Mouse (Mus musculus): Measurements from ENCODE around the gene Dglucy. TPM values are rescaled to one million over a fixed set of nuclear protein-coding genes. Genes with fewer than 3 reads are reported as not detected.

The Dglucy gene
- polyA plus RNA-seq, 1 experiment from 2014 or later = 2.6 TPM

DNA sequence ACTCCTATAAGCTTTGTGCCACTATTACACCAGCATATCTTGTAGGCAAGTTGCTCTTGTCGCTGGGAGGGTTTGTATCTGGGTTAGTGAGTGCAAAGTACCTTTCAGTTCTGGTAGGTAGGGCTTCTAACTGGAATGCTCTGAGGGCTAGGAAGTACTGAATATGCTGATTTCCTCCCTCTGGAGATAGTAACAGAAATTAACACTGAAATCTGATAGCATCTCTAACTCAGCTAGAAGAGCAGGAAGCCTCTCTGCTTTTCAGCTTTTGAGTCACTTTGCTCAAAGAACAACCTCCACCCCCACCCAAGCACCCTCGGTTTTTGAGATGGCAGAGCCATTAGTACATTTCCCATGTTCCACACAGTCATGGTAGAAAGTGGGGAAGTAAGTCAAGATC lies 36.4 kb upstream of the Dglucy start:
- no peak for ATAC-seq
- H3K36me3 ChIP-seq (ENCODE audit: control insufficient read depth, insufficient read depth) = no peaks in the 10 kb centered on the region
- H3K9ac ChIP-seq (ENCODE audit: low read depth, low read length) = no peak overlapping the region
- H3K9me3 ChIP-seq (ENCODE audit: control insufficient read depth) = no peaks in the 10 kb centered on the region
- no peak overlapping the region for H3K27ac ChIP-seq (ENCODE audit: low read depth, low read length)
- no peaks in the 10 kb centered on the region for H3K27me3 ChIP-seq (replicated peaks; ENCODE audit: control insufficient read depth, insufficient read depth, low read length)
- H3K4me2 ChIP-seq (replicated peaks; ENCODE audit: low read depth) = no peak overlapping the region
- no peaks in the 10 kb centered on the region for H3K4me1 ChIP-seq (replicated peaks; ENCODE audit: control insufficient read depth, insufficient read depth, low read length)
- WGBS = 76% methylated on average over 2 of the region's 2 CpGs
- TF ChIP-seq CTCF (IDR thresholded peaks at IDR 0.05; ENCODE audit: low read depth) = no peak
- H3K4me3 ChIP-seq (ENCODE audit: low read depth, low read length) = no peak overlapping the region

GRCm38 (mm10) chr12:100752977-100753376 lies 25.9 kb upstream of the Dglucy start:
- Histone ChIP-seq H3K27ac (ENCODE audit: low read depth, low read length) (no peak overlapping the region), H3K36me3 (ENCODE audit: control insufficient read depth, insufficient read depth) (no peaks in the 10 kb centered on the region), H3K9ac (ENCODE audit: low read depth, low read length) (no peak overlapping the region), H3K9me3 (ENCODE audit: control insufficient read depth) (no peaks in the 10 kb centered on the region), H3K4me3 (ENCODE audit: low read depth, low read length) (no peak overlapping the region), H3K4me1 (replicated peaks; ENCODE audit: control insufficient read depth, insufficient read depth, low read length) (no peaks in the 10 kb centered on the region), H3K4me2 (replicated peaks; ENCODE audit: low read depth) (no peak overlapping the region), H3K27me3 (replicated peaks; ENCODE audit: control insufficient read depth, insufficient read depth, low read length) (no peaks in the 10 kb centered on the region)
- no peak for ATAC-seq
- WGBS = 44% methylated on average over 1 of the region's 1 CpGs
- no peak for TF ChIP-seq CTCF (IDR thresholded peaks at IDR 0.05; ENCODE audit: low read depth)

DNA sequence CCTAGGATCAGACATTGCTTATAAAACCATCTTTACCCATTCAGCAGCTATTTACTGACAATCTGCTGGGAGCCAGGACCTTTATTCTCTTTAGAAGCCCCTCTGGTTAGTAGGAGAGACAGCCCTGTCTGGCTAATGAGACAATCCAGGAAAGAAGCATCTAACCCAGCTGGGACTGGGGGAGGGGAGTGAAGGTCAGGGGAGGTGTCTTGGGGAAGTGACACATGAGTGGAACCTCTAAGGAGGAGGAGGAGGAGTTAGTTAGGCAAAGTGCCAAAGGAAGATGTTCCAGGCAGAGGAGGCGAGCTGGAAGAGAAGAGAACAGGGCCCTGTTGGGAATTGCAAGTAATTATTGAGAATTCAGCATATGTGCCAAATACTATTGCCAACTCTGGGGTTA lies 25.1 kb upstream of the Dglucy start:
- Histone ChIP-seq H3K27ac (ENCODE audit: low read depth, low read length) (no peak overlapping the region), H3K4me2 (replicated peaks; ENCODE audit: low read depth) (no peak overlapping the region), H3K4me1 (replicated peaks; ENCODE audit: control insufficient read depth, insufficient read depth, low read length) (no peaks in the 10 kb centered on the region), H3K36me3 (ENCODE audit: control insufficient read depth, insufficient read depth) (no peaks in the 10 kb centered on the region), H3K9me3 (ENCODE audit: control insufficient read depth) (no peaks in the 10 kb centered on the region), H3K27me3 (replicated peaks; ENCODE audit: control insufficient read depth, insufficient read depth, low read length) (no peaks in the 10 kb centered on the region), H3K9ac (ENCODE audit: low read depth, low read length) (no peak overlapping the region), H3K4me3 (ENCODE audit: low read depth, low read length) (no peak overlapping the region)
- 64% methylated on average over 1 of the region's 1 CpGs for WGBS
- no peak for TF ChIP-seq CTCF (IDR thresholded peaks at IDR 0.05; ENCODE audit: low read depth)
- no peak for ATAC-seq

DNA sequence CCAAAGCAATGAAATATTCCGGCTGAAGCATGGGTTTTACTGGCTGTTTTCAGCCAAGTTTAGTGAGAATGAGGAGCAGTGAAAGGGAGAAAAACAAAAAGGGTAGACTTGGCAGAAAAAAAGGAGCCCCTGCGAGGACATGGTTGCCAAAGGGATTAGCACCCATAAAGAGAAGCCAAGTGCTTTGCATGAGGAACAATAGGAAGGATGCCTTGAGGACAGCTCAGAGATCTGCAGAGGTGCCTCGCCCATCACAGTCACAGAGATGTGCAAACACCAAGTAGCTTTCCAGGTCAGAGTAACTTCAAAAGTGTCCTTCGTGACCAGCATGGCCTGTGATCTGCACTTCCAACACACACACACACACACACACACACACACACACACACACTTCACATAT lies 21.4 kb upstream of the Dglucy start:
- TF ChIP-seq CTCF (IDR thresholded peaks at IDR 0.05; ENCODE audit: low read depth) = no peak
- Histone ChIP-seq H3K9ac (ENCODE audit: low read depth, low read length) (no peak overlapping the region), H3K36me3 (ENCODE audit: control insufficient read depth, insufficient read depth) (no peaks in the 10 kb centered on the region)

DNA sequence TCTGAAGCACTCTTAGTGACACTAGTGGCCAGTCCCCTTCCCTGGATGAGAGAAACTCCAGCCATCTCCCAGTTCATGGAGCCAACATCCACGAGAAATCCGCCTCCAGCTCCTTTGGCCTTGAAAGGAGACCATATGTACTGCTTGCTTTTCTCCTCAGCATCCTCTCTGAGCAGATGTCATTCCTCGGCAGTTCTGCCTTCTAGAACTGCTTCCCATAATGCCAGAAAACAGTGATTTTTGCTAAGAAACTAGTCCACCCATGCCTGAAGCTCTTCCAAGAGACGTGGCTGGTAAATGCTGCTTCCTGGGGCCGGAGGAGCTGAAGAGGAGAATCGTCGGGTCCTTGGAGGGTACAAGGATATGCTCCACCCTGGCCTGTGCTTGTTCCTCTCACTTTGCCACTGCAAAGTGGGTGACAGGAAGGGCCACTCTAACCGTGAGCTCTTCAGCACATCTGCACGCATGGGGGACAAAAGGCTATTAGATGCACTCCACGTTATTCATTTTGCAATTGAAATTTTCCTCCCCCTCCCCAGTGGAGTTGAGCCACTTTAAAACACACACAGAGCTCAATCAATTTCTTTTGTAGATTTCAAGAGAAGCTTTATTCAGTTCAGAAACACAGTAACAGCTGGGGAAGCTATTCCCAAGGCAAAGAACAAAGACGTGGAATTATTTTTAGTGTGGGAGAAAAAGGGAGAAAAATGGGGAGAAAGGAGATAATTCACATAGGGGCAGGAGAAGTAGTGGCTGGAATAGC lies 16.0 kb upstream of the Dglucy start:
- H3K4me2 ChIP-seq (replicated peaks; ENCODE audit: low read depth) = no peak overlapping the region
- no peak overlapping the region for H3K9ac ChIP-seq (ENCODE audit: low read depth, low read length)
- H3K9me3 ChIP-seq (ENCODE audit: control insufficient read depth) = no peaks in the 10 kb centered on the region
- no peaks in the 10 kb centered on the region for H3K36me3 ChIP-seq (ENCODE audit: control insufficient read depth, insufficient read depth)
- H3K27ac ChIP-seq (ENCODE audit: low read depth, low read length) = no peak overlapping the region
- no peak for ATAC-seq
- H3K4me3 ChIP-seq (ENCODE audit: low read depth, low read length) = no peak overlapping the region
- no peaks in the 10 kb centered on the region for H3K27me3 ChIP-seq (replicated peaks; ENCODE audit: control insufficient read depth, insufficient read depth, low read length)
- 72% methylated on average over 11 of the region's 11 CpGs for WGBS
- TF ChIP-seq CTCF (IDR thresholded peaks at IDR 0.05; ENCODE audit: low read depth) = no peak
- H3K4me1 ChIP-seq (replicated peaks; ENCODE audit: control insufficient read depth, insufficient read depth, low read length) = no peaks in the 10 kb centered on the region

More for the DNA sequence above, 21.4 kb upstream of the Dglucy start:
- Histone ChIP-seq H3K4me2 (replicated peaks; ENCODE audit: low read depth) (no peak overlapping the region), H3K27ac (ENCODE audit: low read depth, low read length) (no peak overlapping the region), H3K27me3 (replicated peaks; ENCODE audit: control insufficient read depth, insufficient read depth, low read length) (no peaks in the 10 kb centered on the region), H3K9me3 (ENCODE audit: control insufficient read depth) (no peaks in the 10 kb centered on the region), H3K4me3 (ENCODE audit: low read depth, low read length) (no peak overlapping the region), H3K4me1 (replicated peaks; ENCODE audit: control insufficient read depth, insufficient read depth, low read length) (no peaks in the 10 kb centered on the region)
- WGBS = 49% methylated on average over 4 of the region's 4 CpGs
- no peak for ATAC-seq

- Histone ChIP-seq H3K36me3 (ENCODE audit: control insufficient read depth, insufficient read depth) (no peaks in the 10 kb centered on the region), H3K9ac (ENCODE audit: low read depth, low read length) (no peak overlapping the region), H3K27ac (ENCODE audit: low read depth, low read length) (no peak overlapping the region), H3K4me3 (ENCODE audit: low read depth, low read length) (no peak overlapping the region), H3K9me3 (ENCODE audit: control insufficient read depth) (no peaks in the 10 kb centered on the region), H3K4me1 (replicated peaks; ENCODE audit: control insufficient read depth, insufficient read depth, low read length) (no peaks in the 10 kb centered on the region), H3K27me3 (replicated peaks; ENCODE audit: control insufficient read depth, insufficient read depth, low read length) (no peaks in the 10 kb centered on the region), H3K4me2 (replicated peaks; ENCODE audit: low read depth) (no peak overlapping the region)
- no peak for ATAC-seq
- 49% methylated on average over 13 of the region's 13 CpGs for WGBS
- no peak for TF ChIP-seq CTCF (IDR thresholded peaks at IDR 0.05; ENCODE audit: low read depth)
These were observed 14.4 kb upstream of the Dglucy start for GRCm38 (mm10) chr12:100764329-100765018.

Data from intestine, postnatal 0 days (tissue).